Mouse (Mus musculus) yolk sac, embryonic 10.5 days (tissue): ENCODE results near the gene Erlin1.

Experiments used
- DNase-seq: peaks from one replicate; pipeline ENCODE4 v3.0.0-alpha.2; 2017; ENCODE audit warnings: low spot score

Gene Erlin1

DNA sequence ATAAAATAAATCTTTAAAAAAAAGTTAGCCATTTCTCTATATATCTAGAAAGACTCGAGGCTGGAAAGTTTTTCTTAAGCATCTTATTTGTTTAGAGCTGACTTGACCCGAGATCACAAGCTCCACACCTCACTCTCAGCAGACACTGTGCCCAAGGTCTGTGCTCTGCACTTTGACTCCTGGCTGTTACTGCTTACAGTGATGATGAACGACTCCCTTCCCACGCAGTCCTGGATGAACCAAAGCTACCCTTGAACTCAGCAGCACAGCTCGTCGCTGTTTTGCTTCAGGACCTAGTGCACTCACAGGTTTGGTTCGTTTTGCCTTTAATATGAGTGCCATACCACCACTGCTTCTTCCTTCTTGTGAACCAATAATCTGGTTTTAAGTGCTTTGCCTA, 5.8 kb downstream of the Erlin1 start:
- DNase-seq, result peak; percentile 64

- no peak for DNase-seq
Observed at GRCm38 (mm10) chr19:44060226-44060625, 9.4 kb downstream of the Erlin1 start.

DNA sequence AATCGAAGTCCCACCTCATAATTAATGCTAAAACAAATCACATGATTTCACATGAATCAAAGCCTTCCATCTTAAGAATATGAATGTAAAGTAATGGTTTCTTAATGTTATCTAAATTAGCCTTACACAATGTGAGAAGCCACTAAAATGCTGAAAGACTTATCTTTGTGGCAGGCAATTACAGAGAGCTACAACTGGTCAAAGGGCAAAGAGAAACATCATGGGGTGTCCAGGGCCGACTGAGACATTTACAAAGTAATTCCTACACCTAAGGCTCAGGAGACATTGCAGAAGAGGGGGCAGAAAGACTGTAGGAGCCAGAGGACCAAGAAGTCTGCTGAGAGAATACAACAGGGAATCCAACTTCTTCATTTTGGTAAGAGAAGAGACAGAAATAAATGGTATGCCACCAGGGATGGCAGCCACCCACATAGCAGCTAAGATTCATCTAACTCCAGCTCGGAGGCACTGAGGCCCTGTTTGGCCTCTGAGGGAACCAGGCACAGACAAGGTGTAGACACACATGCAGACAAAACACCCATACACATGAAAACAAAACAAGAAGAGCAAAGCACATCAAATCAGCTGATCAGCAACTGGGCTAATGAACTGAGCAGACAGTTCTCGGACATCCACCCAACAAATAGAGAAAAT, 14.3 kb downstream of the Erlin1 start:
- no peak for DNase-seq

DNA sequence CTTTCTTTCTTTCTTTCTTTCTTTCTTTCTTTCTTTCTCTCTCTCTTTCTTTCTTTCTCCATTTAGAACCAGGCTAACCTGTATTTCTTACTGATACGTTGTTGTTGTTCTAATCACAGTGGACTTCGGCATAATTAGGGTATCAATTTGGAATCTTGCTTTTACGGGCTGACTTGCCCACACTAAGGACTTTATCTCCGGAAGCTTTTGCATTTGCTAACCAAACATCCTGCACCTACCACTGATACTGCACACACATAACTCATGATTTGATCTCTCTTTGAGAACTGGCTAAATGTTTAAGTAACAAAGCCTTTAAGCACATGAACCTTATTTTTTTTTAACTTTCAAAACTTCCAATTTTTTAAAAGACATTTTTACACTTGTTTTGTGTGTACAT, 19.2 kb downstream of the Erlin1 start:
- no peak for DNase-seq

GRCm38 (mm10) chr19:44049282-44049681, 20.3 kb downstream of the Erlin1 start:
- DNase-seq, result no peak

DNA sequence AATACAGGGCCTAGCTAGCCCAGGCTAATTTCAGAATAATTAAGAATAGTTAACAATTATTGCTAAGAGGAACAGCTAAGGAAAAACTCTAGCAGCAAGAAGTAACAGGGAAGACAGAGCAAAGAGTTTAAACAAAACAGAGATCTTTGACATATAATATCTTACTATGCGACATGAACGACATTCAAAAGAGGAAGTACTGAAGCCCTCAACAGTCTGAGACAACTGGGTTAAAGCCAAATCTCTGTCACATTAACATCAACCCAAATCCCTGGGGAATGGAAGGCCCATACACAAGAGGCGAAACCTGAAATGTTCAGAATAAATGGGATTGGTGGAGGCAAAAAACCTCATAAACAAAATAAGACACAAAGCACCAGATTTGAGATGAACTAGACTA, 23.7 kb downstream of the Erlin1 start:
- DNase-seq, result no peak

DNA sequence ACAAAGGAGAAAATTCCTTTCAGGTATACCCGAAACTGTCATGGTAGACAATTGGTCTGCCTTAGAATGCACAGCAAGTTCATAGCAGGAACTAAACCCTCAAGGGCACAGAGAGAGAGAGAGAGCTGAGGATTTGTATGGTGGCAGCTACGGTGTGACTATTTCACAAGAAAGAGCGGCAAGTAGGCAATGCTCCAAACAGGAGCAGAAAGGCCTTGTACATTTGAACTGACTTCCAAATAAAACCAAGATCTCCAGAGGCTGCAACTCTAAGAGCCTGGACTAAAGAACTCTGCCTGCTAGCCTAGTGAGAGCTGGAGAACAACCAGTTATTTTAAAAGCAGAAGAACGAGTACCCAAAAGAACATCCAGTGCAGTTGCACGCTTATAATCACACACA, 27.5 kb downstream of the Erlin1 start:
- no peak for DNase-seq

DNA sequence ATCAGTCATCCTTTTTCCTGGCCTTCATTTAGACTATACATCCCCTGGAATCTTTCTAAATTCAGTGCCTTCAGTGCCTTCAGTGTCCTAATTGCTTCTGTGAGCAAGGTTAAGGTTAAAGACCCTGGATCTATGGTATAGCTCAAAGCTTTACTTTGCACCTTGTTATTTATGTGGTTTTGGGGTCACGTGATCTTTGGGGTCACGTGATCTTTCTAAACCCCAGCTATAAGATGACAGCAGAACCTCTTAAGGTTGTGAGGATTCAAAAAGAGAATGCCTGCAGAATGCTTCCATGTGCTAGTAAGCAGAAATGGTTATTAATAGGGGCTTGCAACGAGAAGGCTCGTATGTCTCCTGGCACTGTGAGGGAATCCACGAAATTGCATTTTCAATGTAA, 36.2 kb downstream of the Erlin1 start:
- no peak for DNase-seq

GRCm38 (mm10) chr19:44032046-44032744, 37.4 kb downstream of the Erlin1 start:
- peak; percentile 74 for DNase-seq

- no peak for DNase-seq
Observed at GRCm38 (mm10) chr19:44030024-44030423, 39.6 kb downstream of the Erlin1 start.

DNA sequence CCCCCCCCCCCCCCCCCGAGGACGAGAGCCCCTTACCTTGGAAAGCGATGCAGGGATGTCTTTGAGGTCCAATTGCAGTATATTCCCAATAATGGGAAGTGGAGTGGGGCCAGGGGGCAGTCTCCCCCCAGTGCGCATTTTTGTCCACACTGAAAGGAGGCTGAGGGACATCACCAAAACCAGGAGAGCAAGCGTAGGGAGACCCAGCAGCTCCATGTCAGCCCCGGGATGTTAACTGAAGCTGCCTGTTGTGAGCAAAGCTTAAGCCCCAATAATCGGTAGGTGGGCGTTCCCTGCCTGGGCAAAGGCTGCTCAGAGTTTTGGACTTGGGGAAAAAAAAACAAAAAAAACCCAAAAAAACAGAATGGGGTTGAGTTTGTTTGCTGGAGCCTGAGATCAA, 40.6 kb downstream of the Erlin1 start, which contains the start of gene Cyp2c23:
Cyp2c23 (minus strand) TSS at position 237 of the 400 bp plus-strand sequence.
- DNase-seq, result no peak

DNA sequence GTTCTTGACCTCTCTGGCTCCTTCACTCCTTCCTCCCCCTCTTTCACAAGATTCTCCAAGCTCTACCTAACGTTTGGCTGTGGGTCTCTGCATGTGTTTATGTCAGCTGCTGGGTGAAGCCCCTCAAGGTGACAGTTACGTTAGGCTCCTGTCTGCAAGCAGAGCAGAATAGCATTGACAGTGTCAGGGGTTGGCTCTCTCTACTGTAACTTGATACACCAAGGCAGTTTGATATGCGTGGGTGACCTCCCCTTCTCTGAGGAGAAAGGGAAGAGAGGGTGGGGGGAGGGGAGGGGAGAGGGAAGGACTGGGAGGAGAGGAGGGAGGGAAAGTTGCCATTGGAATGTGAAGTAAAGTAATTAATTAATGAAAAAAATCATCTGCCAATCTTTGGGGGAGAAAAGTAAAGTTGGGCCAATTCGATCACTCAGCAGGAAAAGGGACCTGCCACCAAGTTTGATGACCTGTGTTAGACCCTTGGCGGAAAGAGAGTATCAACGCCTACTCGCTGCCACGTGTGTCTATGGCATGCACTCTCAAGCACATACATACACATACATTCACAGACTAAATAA, 42.5 kb downstream of the Erlin1 start:
- no peak for DNase-seq

DNA sequence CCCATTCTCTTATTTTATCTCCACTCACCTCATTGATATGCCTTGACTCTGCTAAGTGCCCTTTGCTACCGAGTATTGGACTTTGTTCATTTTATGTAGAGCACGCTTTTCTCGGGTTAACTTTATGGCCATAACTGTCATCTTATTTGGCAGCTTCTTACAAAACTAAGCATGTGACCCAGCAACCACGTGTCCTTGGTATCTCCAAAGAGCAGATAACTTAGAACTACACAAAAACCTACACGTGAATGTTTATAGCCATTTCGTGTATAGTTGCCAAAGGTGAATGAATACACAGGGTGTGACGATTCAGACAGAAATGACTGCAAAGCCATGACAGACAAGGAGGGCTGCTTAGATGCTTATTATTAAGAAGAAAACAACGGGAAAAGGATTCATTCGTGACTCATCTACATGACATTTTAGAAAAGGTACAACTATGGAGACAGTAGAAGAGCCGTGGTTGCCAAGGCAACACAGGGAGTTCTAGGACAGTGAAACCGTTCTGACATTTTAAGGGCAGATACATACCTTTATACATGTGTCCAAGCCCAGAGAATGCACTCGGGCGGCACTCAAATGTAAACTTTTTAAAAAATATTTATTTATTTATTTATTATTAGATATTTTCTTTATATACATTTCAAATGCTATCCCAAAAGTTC, 44.5 kb downstream of the Erlin1 start:
- peak; percentile 56 for DNase-seq

DNA sequence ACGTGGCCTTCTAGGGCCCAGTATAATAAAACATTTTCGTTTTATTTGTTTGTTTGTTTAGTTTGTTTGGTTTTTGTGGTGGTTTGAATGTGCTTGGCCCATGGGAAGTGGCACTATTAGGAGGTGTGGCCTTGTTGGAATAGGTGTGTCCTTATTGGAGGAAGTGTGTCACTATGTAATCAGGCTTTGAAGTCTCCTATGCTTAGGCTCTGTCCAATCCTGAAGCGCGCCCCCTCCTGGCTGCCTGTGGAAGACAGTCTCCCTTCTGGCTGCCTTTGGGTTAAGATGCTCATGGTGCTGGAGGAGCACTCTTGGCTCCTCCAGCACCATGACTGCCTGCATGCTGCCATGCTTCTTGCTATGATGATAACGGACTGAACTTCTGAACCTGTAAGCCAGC, 46.5 kb downstream of the Erlin1 start:
- no peak for DNase-seq

GRCm38 (mm10) chr19:44021502-44021901, 48.1 kb downstream of the Erlin1 start:
- DNase-seq, result peak; percentile 80

DNA sequence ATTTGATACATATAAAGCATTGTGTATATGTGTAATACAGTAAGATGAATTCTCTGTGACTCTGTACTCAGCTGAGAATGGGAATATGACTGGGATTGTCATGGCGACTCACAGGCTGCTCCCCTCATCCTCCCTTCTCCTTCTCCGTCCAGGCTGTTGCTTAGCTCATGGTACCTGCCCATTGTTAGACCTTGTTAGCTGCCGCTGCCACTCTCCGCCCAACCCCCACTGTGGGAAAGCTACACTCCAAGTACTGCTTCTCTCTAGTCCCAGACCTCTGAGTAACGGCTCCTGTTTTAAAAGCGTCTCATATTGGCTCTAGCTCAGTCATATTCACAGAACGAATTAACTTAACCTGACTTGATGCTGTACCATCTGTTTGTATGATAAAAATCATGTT, 49.8 kb downstream of the Erlin1 start:
- DNase-seq, result no peak

DNA sequence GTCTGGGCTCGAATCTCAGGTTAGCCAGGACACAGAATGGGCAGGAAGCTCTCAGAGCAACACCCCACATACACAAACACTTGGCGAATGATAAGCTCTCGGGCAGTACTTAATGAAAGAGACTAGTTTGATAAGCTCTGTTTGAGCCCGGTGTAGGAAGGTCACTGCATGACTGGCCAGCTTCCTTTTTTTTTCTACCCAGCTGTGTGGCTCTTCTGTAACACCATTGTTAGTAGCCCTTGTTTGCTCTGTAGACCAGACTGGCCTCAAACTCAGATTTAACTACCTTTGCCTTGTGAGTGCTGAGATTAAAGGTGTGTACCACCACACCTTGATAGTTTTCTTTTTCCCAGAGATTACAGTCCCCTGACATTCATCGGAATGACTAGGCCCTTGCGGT, 55.7 kb downstream of the Erlin1 start:
- no peak for DNase-seq

GRCm38 (mm10) chr19:44008784-44009183, 60.8 kb downstream of the Erlin1 start:
- DNase-seq, result no peak

- no peak for DNase-seq
Observed at GRCm38 (mm10) chr19:44007186-44007585, 62.4 kb downstream of the Erlin1 start.

GRCm38 (mm10) chr19:44005025-44005424, 64.6 kb downstream of the Erlin1 start:
- no peak for DNase-seq

DNA sequence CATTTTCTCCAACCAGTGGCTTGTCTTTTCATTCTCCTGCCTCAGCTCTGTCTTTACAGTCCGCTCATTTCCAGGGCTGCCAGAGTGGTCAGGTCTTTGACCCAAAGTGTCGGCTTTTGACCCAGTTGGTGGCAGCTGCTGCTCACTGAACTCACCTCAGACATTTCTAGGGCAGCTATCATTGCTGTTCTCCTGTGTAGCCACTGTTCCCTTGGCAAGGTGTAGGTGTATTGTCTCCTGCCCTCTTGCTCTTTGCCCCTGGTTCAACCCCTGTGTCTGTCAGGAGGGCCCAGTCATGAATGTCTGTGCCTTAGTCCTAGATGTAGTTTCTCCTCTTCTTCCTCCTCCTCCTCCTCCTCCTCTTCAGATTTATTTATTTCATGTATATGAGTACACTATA, 65.3 kb downstream of the Erlin1 start:
- no peak for DNase-seq

GRCm38 (mm10) chr19:44000720-44001119, 68.9 kb downstream of the Erlin1 start:
- DNase-seq, result no peak

- no peak for DNase-seq
Observed at GRCm38 (mm10) chr19:44000061-44000460, 69.5 kb downstream of the Erlin1 start.
